Mouse (Mus musculus) cortical plate, adult 2 months (tissue): ENCODE results near the gene Grik4.

Source experiments
- CTCF ChIP-seq: fragments of 200-500 bp; IDR thresholded peaks from 2 replicates; pipeline ENCODE4 v1.5.1; 2011; ENCODE audit warnings: mild to moderate bottlenecking, control low read depth, low read length; ENCODE audit not compliant: insufficient read depth; ENCODE audit errors: extremely low read depth
- POLR2A ChIP-seq: fragments of 200-500 bp; IDR thresholded peaks from 2 replicates; pipeline ENCODE4 v1.6.1; 2011; ENCODE audit warnings: mild to moderate bottlenecking, low read length, control low read depth; ENCODE audit not compliant: insufficient read depth; ENCODE audit errors: extremely low read depth

- TF ChIP-seq CTCF (no peak), POLR2A (no peak)
These were observed 456.2 kb downstream of the Grik4 start for GRCm38 (mm10) chr9:42488071-42488470.
